9 mouse cellular contexts compared by ENCODE assay signal in the genomic region with DNA sequence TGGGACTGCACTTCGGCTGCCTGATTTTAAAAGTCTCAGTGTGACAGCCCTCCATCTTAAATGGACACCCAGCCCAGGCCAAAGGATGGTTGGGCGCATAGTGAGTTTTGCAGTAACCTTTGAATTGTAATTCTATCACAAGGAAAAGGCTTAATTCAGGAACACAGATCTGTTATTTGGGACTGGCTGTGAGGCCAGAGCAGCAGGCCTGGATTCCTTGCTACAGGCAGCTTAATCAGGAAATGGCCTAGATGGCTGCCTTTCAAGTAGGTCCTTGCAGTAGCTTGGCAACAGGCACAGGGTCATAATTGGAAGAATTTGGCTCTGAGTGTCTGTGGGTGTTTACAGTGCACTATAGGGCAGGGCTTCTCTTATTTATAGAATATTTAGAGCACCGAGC. TPM values are rescaled to one million over a fixed set of nuclear protein-coding genes. Genes with fewer than 3 reads are reported as not detected.
DNase-seq lines count a peak whose midpoint lies in the region; ATAC-seq and TF ChIP-seq lines count a peak whose summit lies in the region.
"Had no signal": no experiment of that assay in that cellular context is flagged by ENCODE, and none has a peak within 500 bp of the region (broad histone marks: within the 10 kb centered on the region; RNA-seq: fewer than 3 reads in every experiment).

No protein-coding gene starts in this region.

- DNase-seq in kidney, adult 11 months, result peak; percentile 42
- DNase-seq in kidney, postnatal 36 days, result peak; percentile 52 to 58
- DNase-seq in thymus, postnatal 0 days (ENCODE audit: low spot score), result no peak
- no peak for DNase-seq in frontal cortex, postnatal 25 days (ENCODE audit: low spot score in 2 of 2)

- WGBS in kidney, embryonic 14.5 days, result 64% methylated on average over 3 of the region's 3 CpGs
- 50% methylated on average over 3 of the region's 3 CpGs for WGBS in heart, embryonic 11.5 days (ENCODE audit: insufficient replicate concordance)
- WGBS in small intestine, adult 2 months, result 24% methylated on average over 3 of the region's 3 CpGs

- no peak overlapping the region for H3K27ac ChIP-seq in kidney, embryonic 14.5 days (ENCODE audit: low read depth, low read length)
- peak overlapping the region; percentile 93 for H3K27ac ChIP-seq in heart, embryonic 11.5 days (ENCODE audit: low read depth, low read length)
- H3K27ac ChIP-seq in small intestine, adult 2 months (ENCODE audit: insufficient read depth, low read depth, low read length), result peak overlapping the region; percentile 30; the same call in 1 of the 2 replicates

- TF ChIP-seq CTCF in small intestine, adult 2 months (IDR thresholded peaks at IDR 0.05; ENCODE audit: extremely low read depth, insufficient read length, insufficient replicate concordance, low read depth, low read length), result no peak

- H3K9ac ChIP-seq in kidney, embryonic 14.5 days (ENCODE audit: low read depth, low read length), result no peak overlapping the region
- no peak overlapping the region for H3K9ac ChIP-seq in heart, embryonic 11.5 days (ENCODE audit: low read depth, low read length)

- no peaks in the 10 kb centered on the region for H3K36me3 ChIP-seq in kidney, embryonic 14.5 days (ENCODE audit: control insufficient read depth, insufficient read depth, low read length)
- H3K36me3 ChIP-seq in heart, embryonic 11.5 days (ENCODE audit: control insufficient read depth, insufficient read depth, low read length), result no peaks in the 10 kb centered on the region
- H3K36me3 ChIP-seq in small intestine, adult 2 months (ENCODE audit: control insufficient read depth, insufficient read depth, low read length), result no peaks in the 10 kb centered on the region

- H3K27me3 ChIP-seq in kidney, embryonic 14.5 days (ENCODE audit: control insufficient read depth, insufficient read depth, low read length), result no peaks in the 10 kb centered on the region
- no peaks in the 10 kb centered on the region for H3K27me3 ChIP-seq in heart, embryonic 11.5 days (ENCODE audit: control insufficient read depth, insufficient read depth, low read length)
- H3K27me3 ChIP-seq in small intestine, adult 2 months (ENCODE audit: control insufficient read depth, insufficient read depth, low read length), result no peaks in the 10 kb centered on the region

- no peaks in the 10 kb centered on the region for H3K9me3 ChIP-seq in kidney, embryonic 14.5 days (ENCODE audit: control insufficient read depth, low read length)
- H3K9me3 ChIP-seq in heart, embryonic 11.5 days (replicated peaks; ENCODE audit: control insufficient read depth, low read length), result no peaks in the 10 kb centered on the region

- ATAC-seq in kidney, embryonic 14.5 days (ENCODE audit: low FRiP score, low TSS enrichment), result no peak
- peak; percentile 84 for ATAC-seq in cerebellum, adult (ENCODE audit: insufficient number of reproducible peaks, low FRiP score, low TSS enrichment)
- no peak; the same call in 1 of the 2 replicates for ATAC-seq in heart, embryonic 11.5 days (replicated peaks; ENCODE audit: insufficient number of reproducible peaks, low FRiP score, low TSS enrichment)

- no peak overlapping the region for H3K4me3 ChIP-seq in kidney, embryonic 14.5 days (ENCODE audit: low read length)
- H3K4me3 ChIP-seq in heart, embryonic 11.5 days (ENCODE audit: low read depth, low read length), result no peak overlapping the region
- H3K4me3 ChIP-seq in small intestine, adult 2 months (ENCODE audit: low read depth, low read length), result no peak overlapping the region
- H3K4me3 ChIP-seq: myocyte had no signal

- H3K4me2 ChIP-seq in kidney, embryonic 14.5 days (replicated peaks; ENCODE audit: low read depth, low read length), result no peak overlapping the region
- 0 out of 2 replicates have a peak overlapping the region, but pooled peaks have one; percentile 14 for H3K4me2 ChIP-seq in heart, embryonic 11.5 days

- H3K4me1 ChIP-seq in kidney, embryonic 14.5 days (ENCODE audit: control insufficient read depth, insufficient read depth, low read length), result 0 out of 2 replicates have a peak, but pooled peaks cover 7% of the 10 kb centered on the region
- peaks cover 43% of the 10 kb centered on the region for H3K4me1 ChIP-seq in heart, embryonic 11.5 days (ENCODE audit: control insufficient read depth, insufficient read depth, low read length)
- peaks cover 43% of the 10 kb centered on the region; the same call in 1 of the 2 replicates for H3K4me1 ChIP-seq in small intestine, adult 2 months (ENCODE audit: control insufficient read depth, insufficient read depth, insufficient read length, low read length)

- no peak for TF ChIP-seq POLR2A in small intestine, adult 2 months (IDR thresholded peaks at IDR 0.05; ENCODE audit: low read depth, low read length)

RNA-seq across cellular contexts. Expression of gene Arntl, which starts 43.7 kb away (rescaled TPM):
- 8.0 and 11.2 TPM in 2 replicates for polyA plus RNA-seq in kidney, embryonic 14.5 days (2014; fragmentation: Nextera tagmentation; extraction: Ambion mirVana)
- polyA plus RNA-seq in heart, embryonic 11.5 days (2014; fragmentation: Nextera tagmentation; extraction: Ambion mirVana), result 7.6 and 7.8 TPM in 2 replicates
- polyA plus RNA-seq in small intestine, adult 2 months (2012; rRNA removed), result 4.2 and 11.0 TPM in 2 replicates
- 44.0 and 44.4 TPM in 2 replicates for polyA plus RNA-seq in thymus, postnatal 0 days (2015; fragmentation: Nextera tagmentation; extraction: Ambion mirVana)

Comparison
In these comparisons a context has a peak if more than half of its experiments do, and no peak if none do; other contexts are left out.
1. DNase-seq: peak in kidney, adult 11 months (single experiment) and kidney, postnatal 36 days (2 of 2); none in thymus, postnatal 0 days (single experiment) and frontal cortex, postnatal 25 days (0 of 2).